In the genomic region with DNA sequence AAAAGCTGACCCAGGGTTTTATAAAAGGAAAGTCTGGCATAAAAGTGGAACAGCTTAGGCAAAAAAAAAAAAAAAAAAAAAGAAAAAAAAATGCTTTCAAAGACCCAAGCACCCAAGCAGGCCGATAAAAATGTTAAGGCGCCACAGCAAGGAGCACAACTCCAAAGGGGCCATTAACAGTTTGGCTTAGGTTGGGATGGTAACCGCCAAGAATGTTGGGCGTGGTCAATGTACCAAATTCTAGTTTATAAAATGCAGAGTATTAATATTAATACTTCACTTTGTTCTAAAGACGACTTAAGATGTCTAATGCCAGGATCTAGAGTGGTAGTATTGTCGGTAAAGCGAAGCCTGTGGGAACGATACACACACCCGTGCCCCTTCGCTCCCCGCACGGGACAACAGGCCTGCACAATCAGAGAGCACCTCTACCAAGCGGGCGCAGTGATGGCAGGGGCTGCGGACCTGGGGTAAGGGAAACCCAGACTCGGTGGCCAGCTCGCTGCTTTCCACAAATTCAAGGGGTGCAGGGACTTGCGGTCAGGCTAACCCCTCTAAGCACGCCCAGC, we compare ENCODE assay signal across 8 mouse cellular contexts. TPM values are rescaled to one million over a fixed set of nuclear protein-coding genes. Genes with fewer than 3 reads are reported as not detected.
DNase-seq lines count a peak whose midpoint lies in the region; ATAC-seq lines count a peak whose summit lies in the region.

No protein-coding gene starts in this region.

- H3K4me3 ChIP-seq in lung, embryonic 15.5 days, result peak overlapping the region; percentile 69
- peak overlapping the region; percentile 88 for H3K4me3 ChIP-seq in embryonic facial prominence, embryonic 12.5 days
- peak overlapping the region; percentile 63 for H3K4me3 ChIP-seq in hindbrain, embryonic 16.5 days (ENCODE audit: low read length)
- peak overlapping the region; percentile 96 for H3K4me3 ChIP-seq in midbrain, embryonic 12.5 days

- whole genome bisulfite sequencing in lung, embryonic 15.5 days, result 2% methylated on average over 19 of the region's 19 CpGs
- 4% methylated on average over 19 of the region's 19 CpGs for WGBS in embryonic facial prominence, embryonic 12.5 days
- 2% methylated on average over 18 of the region's 19 CpGs for WGBS in hindbrain, embryonic 16.5 days
- 2% methylated on average over 19 of the region's 19 CpGs for WGBS in midbrain, embryonic 12.5 days

- DNase-seq in lung, postnatal 4 days, result no peak
- no peak for DNase-seq in cerebellum, adult 11 months
- no peak for DNase-seq in embryo, embryonic 9.5 days (ENCODE audit: extremely low spot score)
- DNase-seq in retina, embryonic 14.5 days (ENCODE audit: low spot score), result no peak

- no peak; the same call in none of the 2 replicates for ATAC-seq in lung, embryonic 15.5 days (ENCODE audit: borderline replicate concordance, extremely low read depth, low FRiP score, low TSS enrichment)
- ATAC-seq in embryonic facial prominence, embryonic 12.5 days (ENCODE audit: insufficient number of reproducible peaks, insufficient read depth, low FRiP score, low TSS enrichment), result no peak
- ATAC-seq in hindbrain, embryonic 16.5 days, result no peak
- no peak; the same call in 1 of the 2 replicates for ATAC-seq in midbrain, embryonic 12.5 days (ENCODE audit: low FRiP score, low read depth)

- H3K4me2 ChIP-seq in lung, embryonic 15.5 days, result peak overlapping the region; percentile 88
- H3K4me2 ChIP-seq in embryonic facial prominence, embryonic 12.5 days (replicated peaks), result peak overlapping the region; percentile 85
- H3K4me2 ChIP-seq in hindbrain, embryonic 16.5 days (ENCODE audit: low read length), result peak overlapping the region; percentile 97
- H3K4me2 ChIP-seq in midbrain, embryonic 12.5 days (replicated peaks), result peak overlapping the region; percentile 88

- peaks cover 17% of the 10 kb centered on the region; the same call in 1 of the 2 replicates for H3K4me1 ChIP-seq in lung, embryonic 15.5 days
- H3K4me1 ChIP-seq in embryonic facial prominence, embryonic 12.5 days, result peaks cover 11% of the 10 kb centered on the region; the same call in 1 of the 2 replicates
- peaks cover 17% of the 10 kb centered on the region for H3K4me1 ChIP-seq in hindbrain, embryonic 16.5 days (ENCODE audit: control insufficient read depth, insufficient read depth, low read depth, low read length)
- peaks cover 20% of the 10 kb centered on the region for H3K4me1 ChIP-seq in midbrain, embryonic 12.5 days

- no peaks in the 10 kb centered on the region for H3K36me3 ChIP-seq in lung, embryonic 15.5 days
- no peaks in the 10 kb centered on the region for H3K36me3 ChIP-seq in embryonic facial prominence, embryonic 12.5 days
- no peaks in the 10 kb centered on the region for H3K36me3 ChIP-seq in hindbrain, embryonic 16.5 days (ENCODE audit: control insufficient read depth, insufficient read depth, low read length)
- H3K36me3 ChIP-seq in midbrain, embryonic 12.5 days, result no peaks in the 10 kb centered on the region

- no peaks in the 10 kb centered on the region for H3K9me3 ChIP-seq in lung, embryonic 15.5 days
- H3K9me3 ChIP-seq in embryonic facial prominence, embryonic 12.5 days, result no peaks in the 10 kb centered on the region
- no peaks in the 10 kb centered on the region for H3K9me3 ChIP-seq in hindbrain, embryonic 16.5 days (ENCODE audit: control insufficient read depth, low read length)
- H3K9me3 ChIP-seq in midbrain, embryonic 12.5 days, result no peaks in the 10 kb centered on the region

- peak overlapping the region; percentile 97 for H3K27ac ChIP-seq in lung, embryonic 15.5 days
- H3K27ac ChIP-seq in embryonic facial prominence, embryonic 12.5 days, result peak overlapping the region; percentile 98
- H3K27ac ChIP-seq in hindbrain, embryonic 16.5 days (ENCODE audit: low read depth, low read length), result peak overlapping the region; percentile 89
- H3K27ac ChIP-seq in midbrain, embryonic 12.5 days (replicated peaks), result peak overlapping the region; percentile 94

- H3K27me3 ChIP-seq in lung, embryonic 15.5 days, result no peaks in the 10 kb centered on the region
- H3K27me3 ChIP-seq in embryonic facial prominence, embryonic 12.5 days, result no peaks in the 10 kb centered on the region
- H3K27me3 ChIP-seq in hindbrain, embryonic 16.5 days (replicated peaks; ENCODE audit: control insufficient read depth, insufficient read depth, low read length), result no peaks in the 10 kb centered on the region
- H3K27me3 ChIP-seq in midbrain, embryonic 12.5 days, result no peaks in the 10 kb centered on the region

- H3K9ac ChIP-seq in lung, embryonic 15.5 days, result peak overlapping the region; percentile 85
- peak overlapping the region; percentile 93 for H3K9ac ChIP-seq in embryonic facial prominence, embryonic 12.5 days
- H3K9ac ChIP-seq in hindbrain, embryonic 16.5 days (ENCODE audit: low read depth, low read length), result peak overlapping the region; percentile 79
- peak overlapping the region; percentile 95 for H3K9ac ChIP-seq in midbrain, embryonic 12.5 days (replicated peaks)

RNA-seq across cellular contexts. Expression of gene Ubtd2, which starts 0.9 kb away (rescaled TPM):
- polyA plus RNA-seq in lung, embryonic 15.5 days (2015; fragmentation: Nextera tagmentation; extraction: Ambion mirVana), result 46.8 and 48.4 TPM in 2 replicates
- 93.7 and 96.7 TPM in 2 replicates for polyA plus RNA-seq in embryonic facial prominence, embryonic 12.5 days (2016; fragmentation: Nextera tagmentation; extraction: Ambion mirVana)
- 36.8 and 40.3 TPM in 2 replicates for polyA plus RNA-seq in hindbrain, embryonic 16.5 days (2015; fragmentation: Nextera tagmentation; extraction: Ambion mirVana)
- polyA plus RNA-seq in midbrain, embryonic 12.5 days (2016; fragmentation: Nextera tagmentation; extraction: Ambion mirVana), result 66.3 and 67.2 TPM in 2 replicates
